Mouse (Mus musculus): ENCODE results near the gene Ctbp1. TPM values are rescaled to one million over a fixed set of nuclear protein-coding genes. Genes with fewer than 3 reads are reported as not detected.

Gene Ctbp1
- polyA plus RNA-seq, 1 experiment from 2014 or later = 221 TPM

GRCm38 (mm10) chr5:33248186-33248585 lies 26.6 kb downstream of the Ctbp1 start:
- no peak overlapping the region for H3K27ac ChIP-seq (ENCODE audit: low read length)
- WGBS = 64% methylated on average over 12 of the region's 12 CpGs

GRCm38 (mm10) chr5:33247387-33247786 lies 27.4 kb downstream of the Ctbp1 start:
- H3K4me1 ChIP-seq (ENCODE audit: control insufficient read depth, insufficient read depth, low read length) = peaks cover 17% of the 10 kb centered on the region
- H3K9me3 ChIP-seq (replicated peaks; ENCODE audit: control insufficient read depth, low read length) = no peaks in the 10 kb centered on the region
- no peak overlapping the region for H3K4me2 ChIP-seq (ENCODE audit: low read depth, low read length)
- no peaks in the 10 kb centered on the region for H3K27me3 ChIP-seq (ENCODE audit: control insufficient read depth, insufficient read depth, low read length)
- no peak overlapping the region for H3K4me3 ChIP-seq (replicated peaks; ENCODE audit: low read length)
- peaks cover 33% of the 10 kb centered on the region for H3K36me3 ChIP-seq (ENCODE audit: control insufficient read depth, insufficient read depth, low read length)
- H3K9ac ChIP-seq (ENCODE audit: low read length) = no peak overlapping the region
- ATAC-seq (ENCODE audit: insufficient read depth, low FRiP score) = no peak
- 95% methylated on average over 2 of the region's 2 CpGs for WGBS
- no peak overlapping the region; the same call in 1 of the 2 replicates for H3K27ac ChIP-seq (ENCODE audit: low read length)

More at GRCm38 (mm10) chr5:33248186-33248585, 26.6 kb downstream of the Ctbp1 start:
- no peak overlapping the region for H3K9ac ChIP-seq (ENCODE audit: low read length)
- H3K36me3 ChIP-seq (ENCODE audit: control insufficient read depth, insufficient read depth, low read length) = peaks cover 35% of the 10 kb centered on the region
- H3K4me2 ChIP-seq (ENCODE audit: low read depth, low read length) = no peak overlapping the region
- H3K9me3 ChIP-seq (replicated peaks; ENCODE audit: control insufficient read depth, low read length) = no peaks in the 10 kb centered on the region
- no peak overlapping the region for H3K4me3 ChIP-seq (replicated peaks; ENCODE audit: low read length)
- H3K4me1 ChIP-seq (ENCODE audit: control insufficient read depth, insufficient read depth, low read length) = peaks cover 17% of the 10 kb centered on the region
- H3K27me3 ChIP-seq (ENCODE audit: control insufficient read depth, insufficient read depth, low read length) = no peaks in the 10 kb centered on the region
- no peak for ATAC-seq (ENCODE audit: insufficient read depth, low FRiP score)

GRCm38 (mm10) chr5:33245701-33246100 lies 29.1 kb downstream of the Ctbp1 start:
- Histone ChIP-seq H3K9me3 (replicated peaks; ENCODE audit: control insufficient read depth, low read length) (no peaks in the 10 kb centered on the region), H3K9ac (ENCODE audit: low read length) (no peak overlapping the region), H3K27ac (ENCODE audit: low read length) (peak overlapping the region; percentile 84), H3K4me2 (ENCODE audit: low read depth, low read length) (no peak overlapping the region), H3K27me3 (ENCODE audit: control insufficient read depth, insufficient read depth, low read length) (no peaks in the 10 kb centered on the region), H3K36me3 (ENCODE audit: control insufficient read depth, insufficient read depth, low read length) (peaks cover 27% of the 10 kb centered on the region), H3K4me3 (replicated peaks; ENCODE audit: low read length) (no peak overlapping the region), H3K4me1 (ENCODE audit: control insufficient read depth, insufficient read depth, low read length) (peaks cover 17% of the 10 kb centered on the region)
- peak; percentile 81 for ATAC-seq (ENCODE audit: insufficient read depth, low FRiP score)
- WGBS = 27% methylated on average over 3 of the region's 3 CpGs

GRCm38 (mm10) chr5:33244377-33244920 lies 30.3 kb downstream of the Ctbp1 start:
- Histone ChIP-seq H3K9ac (ENCODE audit: low read length) (no peak overlapping the region), H3K9me3 (replicated peaks; ENCODE audit: control insufficient read depth, low read length) (no peaks in the 10 kb centered on the region), H3K4me2 (ENCODE audit: low read depth, low read length) (no peak overlapping the region), H3K27me3 (ENCODE audit: control insufficient read depth, insufficient read depth, low read length) (no peaks in the 10 kb centered on the region), H3K4me1 (ENCODE audit: control insufficient read depth, insufficient read depth, low read length) (peaks cover 21% of the 10 kb centered on the region), H3K36me3 (ENCODE audit: control insufficient read depth, insufficient read depth, low read length) (peaks cover 19% of the 10 kb centered on the region), H3K4me3 (replicated peaks; ENCODE audit: low read length) (no peak overlapping the region), H3K27ac (ENCODE audit: low read length) (peak overlapping the region; percentile 62)
- peak; percentile 23; the same call in 1 of the 2 replicates for ATAC-seq (ENCODE audit: insufficient read depth, low FRiP score)
- WGBS = 39% methylated on average over 5 of the region's 5 CpGs

GRCm38 (mm10) chr5:33239934-33240333 lies 34.9 kb downstream of the Ctbp1 start:
- H3K27ac ChIP-seq (ENCODE audit: low read length) = peak overlapping the region; percentile 42
- H3K27me3 ChIP-seq (ENCODE audit: control insufficient read depth, insufficient read depth, low read length) = no peaks in the 10 kb centered on the region
- no peak overlapping the region for H3K9ac ChIP-seq (ENCODE audit: low read length)
- peaks cover 30% of the 10 kb centered on the region for H3K4me1 ChIP-seq (ENCODE audit: control insufficient read depth, insufficient read depth, low read length)
- ATAC-seq (ENCODE audit: insufficient read depth, low FRiP score) = peak; percentile 61; the same call in 1 of the 2 replicates
- no peak overlapping the region for H3K4me3 ChIP-seq (replicated peaks; ENCODE audit: low read length)
- H3K4me2 ChIP-seq (ENCODE audit: low read depth, low read length) = no peak overlapping the region
- H3K9me3 ChIP-seq (replicated peaks; ENCODE audit: control insufficient read depth, low read length) = no peaks in the 10 kb centered on the region
- no peaks in the 10 kb centered on the region for H3K36me3 ChIP-seq (ENCODE audit: control insufficient read depth, insufficient read depth, low read length)
- 35% methylated on average over 3 of the region's 3 CpGs for WGBS

GRCm38 (mm10) chr5:33239111-33239714 lies 35.6 kb downstream of the Ctbp1 start:
- H3K4me3 ChIP-seq (replicated peaks; ENCODE audit: low read length) = no peak overlapping the region
- no peaks in the 10 kb centered on the region for H3K27me3 ChIP-seq (ENCODE audit: control insufficient read depth, insufficient read depth, low read length)
- peak overlapping the region; percentile 42 for H3K27ac ChIP-seq (ENCODE audit: low read length)
- peaks cover 26% of the 10 kb centered on the region for H3K4me1 ChIP-seq (ENCODE audit: control insufficient read depth, insufficient read depth, low read length)
- ATAC-seq (ENCODE audit: insufficient read depth, low FRiP score) = no peak; the same call in 1 of the 2 replicates
- no peaks in the 10 kb centered on the region for H3K36me3 ChIP-seq (ENCODE audit: control insufficient read depth, insufficient read depth, low read length)
- H3K9me3 ChIP-seq (replicated peaks; ENCODE audit: control insufficient read depth, low read length) = no peaks in the 10 kb centered on the region
- H3K9ac ChIP-seq (ENCODE audit: low read length) = no peak overlapping the region
- H3K4me2 ChIP-seq (ENCODE audit: low read depth, low read length) = no peak overlapping the region
- 53% methylated on average over 3 of the region's 3 CpGs for WGBS

DNA sequence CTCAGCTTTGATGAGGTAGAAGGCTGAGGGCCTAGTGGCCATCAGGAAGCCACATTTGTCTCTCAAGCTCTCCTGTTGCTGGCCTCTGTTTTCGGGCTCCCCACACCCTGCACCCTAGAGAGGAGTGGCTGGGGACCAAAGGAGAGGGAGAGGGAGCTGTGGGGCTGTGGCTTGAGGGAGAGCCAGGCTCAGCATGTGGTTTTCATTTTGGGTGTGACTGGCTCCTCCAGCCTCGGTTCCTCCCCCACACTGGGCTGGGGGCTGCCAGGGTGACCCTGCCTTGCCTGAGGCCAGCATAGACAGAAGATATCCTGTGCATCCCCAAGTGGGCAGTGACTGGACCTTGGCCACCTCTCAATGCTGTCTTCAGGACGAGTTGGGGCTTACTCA lies 36.5 kb downstream of the Ctbp1 start:
- 64% methylated on average over 3 of the region's 3 CpGs for WGBS
- peaks cover 23% of the 10 kb centered on the region for H3K4me1 ChIP-seq (ENCODE audit: control insufficient read depth, insufficient read depth, low read length)
- H3K36me3 ChIP-seq (ENCODE audit: control insufficient read depth, insufficient read depth, low read length) = no peaks in the 10 kb centered on the region
- ATAC-seq (ENCODE audit: insufficient read depth, low FRiP score) = no peak
- no peak overlapping the region for H3K27ac ChIP-seq (ENCODE audit: low read length)
- H3K27me3 ChIP-seq (ENCODE audit: control insufficient read depth, insufficient read depth, low read length) = no peaks in the 10 kb centered on the region
- H3K4me2 ChIP-seq (ENCODE audit: low read depth, low read length) = no peak overlapping the region
- H3K9ac ChIP-seq (ENCODE audit: low read length) = no peak overlapping the region
- H3K4me3 ChIP-seq (replicated peaks; ENCODE audit: low read length) = no peak overlapping the region
- no peaks in the 10 kb centered on the region for H3K9me3 ChIP-seq (replicated peaks; ENCODE audit: control insufficient read depth, low read length)

DNA sequence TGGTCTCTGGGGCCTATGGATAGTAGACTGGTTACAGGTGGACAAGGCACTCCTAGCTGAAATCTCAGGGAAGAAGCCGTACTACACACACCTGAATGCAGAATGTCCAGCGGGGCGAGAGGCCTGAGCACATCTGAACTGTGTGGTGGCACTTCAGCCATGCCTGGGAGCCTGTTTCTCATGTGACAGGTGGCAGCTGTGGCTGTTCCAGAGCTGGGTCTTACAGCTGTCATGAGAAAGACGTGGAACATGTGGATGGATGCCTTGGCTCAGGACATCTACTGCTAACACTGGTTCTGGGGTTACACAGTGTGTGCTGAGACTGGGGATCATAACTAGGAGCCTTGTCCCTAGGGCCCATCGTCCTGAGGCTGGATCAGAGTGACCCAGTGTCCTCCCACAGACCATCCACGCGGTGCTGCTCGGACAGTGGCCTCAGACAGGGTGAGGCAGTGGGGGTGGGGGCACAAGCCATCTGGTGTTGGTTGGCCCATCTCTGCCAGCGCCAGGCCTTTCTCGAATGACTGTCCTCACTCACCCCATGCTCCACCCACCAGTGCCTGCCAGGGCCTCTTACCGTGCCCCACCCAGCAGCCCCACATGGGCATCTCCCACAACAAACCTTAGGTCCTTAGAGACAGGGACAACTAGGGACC lies 37.1 kb downstream of the Ctbp1 start:
- no peak overlapping the region for H3K4me2 ChIP-seq (ENCODE audit: low read depth, low read length)
- H3K4me3 ChIP-seq (replicated peaks; ENCODE audit: low read length) = no peak overlapping the region
- H3K4me1 ChIP-seq (ENCODE audit: control insufficient read depth, insufficient read depth, low read length) = peaks cover 23% of the 10 kb centered on the region
- H3K27me3 ChIP-seq (ENCODE audit: control insufficient read depth, insufficient read depth, low read length) = no peaks in the 10 kb centered on the region
- no peak overlapping the region for H3K9ac ChIP-seq (ENCODE audit: low read length)
- no peak for ATAC-seq (ENCODE audit: insufficient read depth, low FRiP score)
- no peak overlapping the region for H3K27ac ChIP-seq (ENCODE audit: low read length)
- 78% methylated on average over 11 of the region's 11 CpGs for WGBS
- H3K36me3 ChIP-seq (ENCODE audit: control insufficient read depth, insufficient read depth, low read length) = no peaks in the 10 kb centered on the region
- H3K9me3 ChIP-seq (replicated peaks; ENCODE audit: control insufficient read depth, low read length) = no peaks in the 10 kb centered on the region

GRCm38 (mm10) chr5:33234391-33235031 lies 40.3 kb downstream of the Ctbp1 start:
- 14% methylated on average over 13 of the region's 13 CpGs for WGBS
- Histone ChIP-seq H3K9ac (ENCODE audit: low read length) (peak overlapping the region; percentile 31; the same call in 1 of the 2 replicates), H3K36me3 (ENCODE audit: control insufficient read depth, insufficient read depth, low read length) (no peaks in the 10 kb centered on the region), H3K4me1 (ENCODE audit: control insufficient read depth, insufficient read depth, low read length) (peaks cover 29% of the 10 kb centered on the region), H3K4me3 (replicated peaks; ENCODE audit: low read length) (no peak overlapping the region), H3K27ac (ENCODE audit: low read length) (peak overlapping the region; percentile 53), H3K9me3 (replicated peaks; ENCODE audit: control insufficient read depth, low read length) (no peaks in the 10 kb centered on the region), H3K4me2 (ENCODE audit: low read depth, low read length) (no peak overlapping the region), H3K27me3 (ENCODE audit: control insufficient read depth, insufficient read depth, low read length) (no peaks in the 10 kb centered on the region)
- peak; percentile 68 for ATAC-seq (ENCODE audit: insufficient read depth, low FRiP score)

Data from stomach, embryonic 16.5 days (tissue).